Mouse (Mus musculus) kidney, postnatal 36 days (tissue): ENCODE results near the gene Fgfr2.
A peak's percentile ranks its signal among the peaks of the same experiment; 100 is the strongest.

Source experiments
- DNase-seq, 2 experiments: peaks; one replicate each; pipeline ENCODE4 v3.0.0; 2021 to 2022; ENCODE audit warnings: mixed read lengths in 2 of 2

Gene Fgfr2

GRCm38 (mm10) chr7:132882343-132882742 lies 240.8 kb downstream of the Fgfr2 start:
- DNase-seq, result peak in 1 of 2 experiments; percentile 49

GRCm38 (mm10) chr7:132880276-132880675 lies 242.9 kb downstream of the Fgfr2 start:
- DNase-seq, result no peak

- DNase-seq, result peak; percentile 69 to 87
These were observed 247.6 kb downstream of the Fgfr2 start for GRCm38 (mm10) chr7:132875391-132876086.

GRCm38 (mm10) chr7:132873043-132873442 lies 250.1 kb downstream of the Fgfr2 start:
- no peak for DNase-seq

GRCm38 (mm10) chr7:132866316-132866715 lies 256.8 kb downstream of the Fgfr2 start:
- no peak for DNase-seq

GRCm38 (mm10) chr7:132859042-132859958 lies 263.9 kb downstream of the Fgfr2 start, which contains the start of gene Abraxas2:
TSS of gene Abraxas2 (plus strand) at chr7:132859225.
- DNase-seq, result peak; percentile 93 to 97

GRCm38 (mm10) chr7:132858043-132858608 lies 265.0 kb downstream of the Fgfr2 start:
- no peak for DNase-seq

- DNase-seq, result no peak
These were observed 267.1 kb downstream of the Fgfr2 start for GRCm38 (mm10) chr7:132856083-132856482.

GRCm38 (mm10) chr7:132853946-132854345 lies 269.2 kb downstream of the Fgfr2 start:
- DNase-seq, result no peak

GRCm38 (mm10) chr7:132853361-132853760 lies 269.8 kb downstream of the Fgfr2 start:
- no peak for DNase-seq

GRCm38 (mm10) chr7:132852173-132852844 lies 270.8 kb downstream of the Fgfr2 start, which contains the start of gene Eef1akmt2:
TSS of gene Eef1akmt2 (minus strand) at chr7:132852673.
- DNase-seq, result peak; percentile 85 to 88

- DNase-seq, result no peak
These were observed 280.0 kb downstream of the Fgfr2 start for GRCm38 (mm10) chr7:132843152-132843551.

GRCm38 (mm10) chr7:132842455-132842854 lies 280.7 kb downstream of the Fgfr2 start:
- DNase-seq, result no peak

- DNase-seq, result no peak
These were observed 281.9 kb downstream of the Fgfr2 start for GRCm38 (mm10) chr7:132841287-132841686.

GRCm38 (mm10) chr7:132830955-132831354 lies 292.2 kb downstream of the Fgfr2 start:
- DNase-seq, result no peak

- DNase-seq, result no peak
These were observed 298.7 kb downstream of the Fgfr2 start for GRCm38 (mm10) chr7:132824346-132825022.

- DNase-seq, result no peak
These were observed 299.3 kb downstream of the Fgfr2 start for GRCm38 (mm10) chr7:132823832-132824231.

GRCm38 (mm10) chr7:132820692-132821091 lies 302.5 kb downstream of the Fgfr2 start:
- DNase-seq, result no peak

- DNase-seq, result no peak
These were observed 306.1 kb downstream of the Fgfr2 start for GRCm38 (mm10) chr7:132817056-132817455.

GRCm38 (mm10) chr7:132816528-132816927 lies 306.6 kb downstream of the Fgfr2 start:
- DNase-seq, result no peak

GRCm38 (mm10) chr7:132815081-132815480 lies 308.1 kb downstream of the Fgfr2 start:
- peak in 1 of 2 experiments; percentile 22 for DNase-seq

- peak in 1 of 2 experiments; percentile 19 for DNase-seq
These were observed 309.1 kb downstream of the Fgfr2 start for GRCm38 (mm10) chr7:132814089-132814450.
